Mouse (Mus musculus) heart, postnatal 0 days (tissue): ENCODE measurements at regions not wholly inside any gene's neighbourhood (a gene's known extent, or its start where the extent isn't known, plus 50 kb on each side); places are given as distances from the start of the nearest gene placed in this dataset.

ENCODE experiments used
- ATAC-seq: fragments of 200-750 bp; cut with Nextera tagmentation; 2 replicates; pipeline ENCODE4 v1.8.0; 2017; ENCODE audit warnings: low read depth, moderate number of reproducible peaks, moderate library complexity; ENCODE audit not compliant: insufficient read depth
- DNase-seq: peaks from one replicate; pipeline ENCODE4 v3.0.0-alpha.2; 2016; ENCODE audit warnings: low spot score
- H3K27ac ChIP-seq: fragments of 300-500 bp; sonication (generic); 2 replicates; pipeline ENCODE4 v1.5.1; 2014; ENCODE audit warnings: low read depth, mild to moderate bottlenecking
- H3K27me3 ChIP-seq: fragments of 300-500 bp; sonication (generic); 2 replicates; pipeline ENCODE4 v1.6.1; 2014; ENCODE audit warnings: low read length, mixed read lengths; ENCODE audit not compliant: control insufficient read depth, insufficient read depth
- H3K36me3 ChIP-seq: fragments of 300-500 bp; sonication (generic); replicated peaks from 2 replicates; pipeline ENCODE4 v1.6.1; 2014; ENCODE audit warnings: low read length, mixed read lengths; ENCODE audit not compliant: control insufficient read depth, insufficient read depth
- H3K4me1 ChIP-seq: fragments of 300-500 bp; sonication (generic); 2 replicates; pipeline ENCODE4 v1.6.1; 2014; ENCODE audit warnings: antibody characterized with exemption; ENCODE audit not compliant: control insufficient read depth, insufficient read depth
- H3K4me2 ChIP-seq: fragments of 300-500 bp; sonication (generic); 2 replicates; pipeline ENCODE4 v1.6.1; 2014; ENCODE audit warnings: low read depth, mild to moderate bottlenecking, low read length, moderate library complexity
- H3K4me3 ChIP-seq: fragments of 300-500 bp; sonication (generic); 2 replicates; pipeline ENCODE4 v1.5.1; 2014; ENCODE audit warnings: low read depth, low read length
- H3K9ac ChIP-seq: fragments of 300-500 bp; sonication (generic); replicated peaks from 2 replicates; pipeline ENCODE4 v1.6.1; 2014; ENCODE audit warnings: low read depth, low read length, mixed read lengths
- H3K9me3 ChIP-seq: fragments of 300-500 bp; sonication (generic); replicated peaks from 2 replicates; pipeline ENCODE4 v1.6.1; 2016; ENCODE audit warnings: low read length; ENCODE audit not compliant: control insufficient read depth
- CTCF ChIP-seq: IDR thresholded peaks from 2 replicates; pipeline ENCODE4 v1.5.1; 2016; ENCODE audit warnings: antibody characterized with exemption, control low read depth, low read depth
- EP300 ChIP-seq: IDR thresholded peaks from 2 replicates; pipeline ENCODE4 v1.6.1; 2016; ENCODE audit warnings: antibody characterized with exemption, low read depth
- WGBS: fragments of 180-500 bp; shearing (Covaris S2); extraction: QIAGEN DNeasy Blood & Tissue Kit; methylation state at CpG from one replicate; pipeline ENCODE4 v1.1.7; 2014; 5-methylcytosine and 5-hydroxymethylcytosine counted together

DNA sequence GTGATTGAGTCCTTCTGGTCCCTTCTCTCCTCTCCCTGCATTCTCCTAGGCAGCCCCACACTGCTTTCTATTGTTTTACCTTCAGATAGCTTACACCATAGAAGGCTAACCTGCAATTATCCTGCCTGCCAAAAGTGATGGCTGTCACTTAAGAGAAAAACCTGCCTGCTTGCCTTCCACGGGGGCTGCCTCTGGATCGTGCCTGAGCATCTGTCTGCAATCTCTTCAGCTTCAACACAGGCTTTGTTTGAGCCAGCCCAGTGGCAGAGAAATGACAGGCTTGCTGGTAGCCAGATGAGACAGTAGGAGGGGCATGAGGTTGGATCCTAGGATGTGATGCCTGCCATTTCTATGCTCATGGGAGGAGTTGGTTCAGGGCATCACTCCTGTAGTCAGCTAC, 345.2 kb upstream of the Tshz3 start:
- H3K4me3 ChIP-seq, result no peak overlapping the region
- ATAC-seq (no peak), DNase-seq (no peak)
- H3K4me1 ChIP-seq, result no peaks in the 10 kb centered on the region
- no peak overlapping the region for H3K27ac ChIP-seq
- WGBS, result 34% methylated on average over 2 of the region's 2 CpGs
- no peak overlapping the region for H3K4me2 ChIP-seq
- no peak overlapping the region for H3K9ac ChIP-seq
- H3K9me3 ChIP-seq, result no peaks in the 10 kb centered on the region
- H3K36me3 ChIP-seq, result no peaks in the 10 kb centered on the region
- no peak for TF ChIP-seq CTCF
- TF ChIP-seq EP300, result no peak
- no peaks in the 10 kb centered on the region for H3K27me3 ChIP-seq

DNA sequence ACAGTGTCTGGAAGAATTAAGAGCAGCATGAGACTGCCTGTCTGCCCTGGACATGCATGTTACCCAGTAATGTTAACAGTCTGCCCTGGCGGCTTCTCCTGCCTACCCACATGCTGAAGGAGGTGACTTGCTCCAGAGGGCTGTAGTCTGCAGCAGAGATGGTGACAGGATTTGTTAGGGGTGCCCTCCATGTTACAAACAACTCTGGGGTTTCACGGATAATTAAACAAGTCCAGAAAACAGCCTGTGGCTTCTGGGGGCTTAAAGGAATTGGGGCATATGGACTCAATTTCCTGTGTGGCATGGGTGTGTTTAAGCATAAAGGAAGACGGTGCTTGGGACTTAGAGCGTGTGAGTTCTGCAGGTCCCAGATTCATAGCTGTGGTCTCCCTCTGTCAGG, 347.3 kb upstream of the Tshz3 start:
- no peaks in the 10 kb centered on the region for H3K36me3 ChIP-seq
- H3K27me3 ChIP-seq, result no peaks in the 10 kb centered on the region
- no peak overlapping the region for H3K4me3 ChIP-seq
- ATAC-seq, result no peak
- no peak for DNase-seq
- H3K27ac ChIP-seq, result no peak overlapping the region
- TF ChIP-seq EP300, result no peak
- TF ChIP-seq CTCF, result no peak
- no peak overlapping the region for H3K9ac ChIP-seq
- H3K9me3 ChIP-seq, result no peaks in the 10 kb centered on the region
- H3K4me2 ChIP-seq, result no peak overlapping the region
- 62% methylated on average over 4 of the region's 4 CpGs for WGBS
- H3K4me1 ChIP-seq, result no peaks in the 10 kb centered on the region

DNA sequence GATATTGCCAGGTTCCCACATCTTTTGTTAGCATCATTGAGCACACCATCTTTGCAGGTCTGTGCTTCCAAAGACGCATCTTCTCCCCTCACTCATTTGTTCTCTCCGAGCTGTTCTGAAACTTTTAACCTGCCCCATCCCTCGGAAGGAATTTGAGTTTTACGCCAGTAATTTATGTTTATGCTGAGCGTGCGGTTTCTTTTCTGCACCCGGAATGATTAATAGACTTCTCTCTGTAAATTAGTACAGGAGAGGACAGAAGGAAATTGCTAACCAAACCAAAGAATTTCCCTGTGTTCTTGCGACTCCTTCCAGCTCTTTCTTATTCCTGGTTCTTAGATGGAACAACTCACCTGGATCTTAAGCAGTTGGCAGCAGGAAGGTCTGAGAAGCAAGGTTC, 349.7 kb upstream of the Tshz3 start:
- no peak for TF ChIP-seq CTCF
- TF ChIP-seq EP300, result no peak
- H3K27ac ChIP-seq, result no peak overlapping the region
- no peaks in the 10 kb centered on the region for H3K27me3 ChIP-seq
- H3K4me1 ChIP-seq, result no peaks in the 10 kb centered on the region
- no peaks in the 10 kb centered on the region for H3K36me3 ChIP-seq
- 76% methylated on average over 8 of the region's 8 CpGs for WGBS
- no peak for DNase-seq
- no peaks in the 10 kb centered on the region for H3K9me3 ChIP-seq
- no peak for ATAC-seq
- no peak overlapping the region for H3K4me3 ChIP-seq
- no peak overlapping the region for H3K9ac ChIP-seq
- H3K4me2 ChIP-seq, result no peak overlapping the region

DNA sequence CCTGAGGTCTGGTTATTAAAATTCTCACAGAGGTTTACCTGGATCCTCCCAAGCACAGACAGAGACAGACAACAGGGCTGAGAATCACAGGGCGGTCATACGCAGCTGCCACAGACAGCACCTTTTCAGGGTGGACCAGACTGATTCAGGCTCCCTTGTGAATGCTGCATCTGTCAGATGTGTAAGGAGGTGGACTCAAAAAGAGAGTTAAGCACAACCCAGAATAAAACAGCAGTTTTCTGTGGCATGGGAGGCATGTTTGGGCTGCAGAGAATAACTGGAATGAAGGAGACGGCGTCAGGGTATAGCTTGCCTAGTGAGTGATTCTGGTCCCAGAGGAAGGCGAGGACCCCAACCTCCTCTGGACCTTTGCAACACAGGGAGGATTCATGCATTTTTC, 363.1 kb upstream of the Tshz3 start:
- no peak overlapping the region for H3K4me3 ChIP-seq
- no peak for DNase-seq
- H3K36me3 ChIP-seq, result no peaks in the 10 kb centered on the region
- H3K4me1 ChIP-seq, result no peaks in the 10 kb centered on the region
- no peak overlapping the region for H3K27ac ChIP-seq
- TF ChIP-seq CTCF (no peak), EP300 (no peak)
- H3K4me2 ChIP-seq, result no peak overlapping the region
- H3K27me3 ChIP-seq, result no peaks in the 10 kb centered on the region
- H3K9ac ChIP-seq, result no peak overlapping the region
- WGBS, result 85% methylated on average over 5 of the region's 5 CpGs
- no peaks in the 10 kb centered on the region for H3K9me3 ChIP-seq
- ATAC-seq, result no peak

DNA sequence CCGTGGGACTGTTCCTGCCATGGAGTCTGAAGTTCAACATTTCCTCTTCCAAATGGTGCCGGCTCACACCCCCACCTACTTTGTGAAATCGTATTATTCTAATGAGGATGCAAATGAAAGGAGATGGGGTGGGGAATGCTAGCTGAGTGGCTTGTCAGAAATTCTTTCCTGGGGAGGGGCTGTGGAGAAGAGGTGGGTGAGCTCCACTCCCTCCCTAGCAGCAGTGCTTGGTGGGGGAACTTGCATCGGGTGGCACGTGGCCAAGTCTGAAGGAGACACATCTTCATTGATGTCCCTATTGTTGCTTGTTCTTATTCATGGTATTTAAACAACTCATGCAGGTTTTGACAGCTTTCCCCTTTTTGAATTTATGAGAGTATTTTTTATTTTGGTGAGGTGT, 363.8 kb upstream of the Tshz3 start:
- H3K9ac ChIP-seq, result no peak overlapping the region
- ATAC-seq (no peak), DNase-seq (no peak)
- H3K4me3 ChIP-seq, result no peak overlapping the region
- H3K4me1 ChIP-seq, result no peaks in the 10 kb centered on the region
- no peaks in the 10 kb centered on the region for H3K36me3 ChIP-seq
- H3K27me3 ChIP-seq, result no peaks in the 10 kb centered on the region
- no peak overlapping the region for H3K27ac ChIP-seq
- TF ChIP-seq CTCF (no peak), EP300 (no peak)
- no peak overlapping the region for H3K4me2 ChIP-seq
- no peaks in the 10 kb centered on the region for H3K9me3 ChIP-seq
- WGBS, result 23% methylated on average over 5 of the region's 5 CpGs

DNA sequence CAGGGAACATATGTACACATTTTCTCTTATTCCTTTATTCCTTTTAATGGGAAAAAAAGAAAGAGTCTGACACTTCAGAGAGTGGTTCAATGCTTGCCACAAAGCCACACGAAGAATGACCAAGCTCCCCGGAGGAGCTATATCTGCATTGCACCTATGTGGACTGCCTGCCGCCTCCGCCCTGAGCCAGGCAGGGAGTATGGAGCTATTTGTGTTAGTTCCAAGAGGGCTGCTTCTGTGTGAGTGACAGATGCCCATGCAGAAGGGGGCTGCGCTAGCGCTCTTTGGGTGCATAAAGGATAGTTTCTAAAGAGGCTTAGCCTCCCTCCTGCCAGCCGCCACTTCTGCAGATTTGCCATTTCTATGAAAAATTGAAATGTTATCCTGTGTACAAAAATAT, 365.3 kb upstream of the Tshz3 start:
- H3K4me2 ChIP-seq, result no peak overlapping the region
- no peaks in the 10 kb centered on the region for H3K36me3 ChIP-seq
- H3K4me3 ChIP-seq, result no peak overlapping the region
- H3K9me3 ChIP-seq, result no peaks in the 10 kb centered on the region
- ATAC-seq (no peak), DNase-seq (no peak)
- H3K27ac ChIP-seq, result no peak overlapping the region
- H3K27me3 ChIP-seq, result no peaks in the 10 kb centered on the region
- 57% methylated on average over 7 of the region's 7 CpGs for WGBS
- H3K9ac ChIP-seq, result no peak overlapping the region
- no peaks in the 10 kb centered on the region for H3K4me1 ChIP-seq
- TF ChIP-seq CTCF, result no peak
- TF ChIP-seq EP300, result no peak
